Mouse (Mus musculus) heart, postnatal 10 days (tissue): ENCODE measurements at regions not wholly inside any gene's neighbourhood (a gene's known extent, or its start where the extent isn't known, plus 50 kb on each side); places are given as distances from the start of the nearest gene placed in this dataset.

Source experiments
- DNase-seq, 2 experiments: peaks; one replicate each; pipeline ENCODE4 v3.0.0; 2021
- intact Hi-C: fragments of 180-260 bp; cut with DNase I; formaldehyde crosslinking; loops from one replicate; pipeline ENCODE4 v1.15.1; 2025

DNA sequence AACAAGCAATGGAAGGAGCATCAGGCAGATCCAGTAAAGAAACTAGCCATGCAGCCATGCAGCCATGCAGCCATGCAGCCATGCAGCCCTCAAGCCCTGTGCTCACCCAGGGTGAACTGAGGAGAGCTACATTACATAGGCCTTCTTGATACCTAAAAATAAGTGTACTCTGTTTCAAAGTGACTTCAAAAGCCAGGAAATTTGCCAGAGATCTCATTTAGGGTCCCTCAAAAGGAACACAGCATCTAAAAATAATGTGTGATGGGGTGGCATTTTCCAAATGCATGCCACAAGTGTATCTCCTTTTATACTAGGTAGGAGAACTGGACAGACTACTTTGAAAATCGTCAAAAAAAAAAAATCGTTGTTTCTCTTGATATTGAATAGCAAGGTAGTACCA is 510.9 kb upstream of the Gm5415 start:
- intact Hi-C loops: no loop called here
- DNase-seq: peak; percentile 37 to 61

DNA sequence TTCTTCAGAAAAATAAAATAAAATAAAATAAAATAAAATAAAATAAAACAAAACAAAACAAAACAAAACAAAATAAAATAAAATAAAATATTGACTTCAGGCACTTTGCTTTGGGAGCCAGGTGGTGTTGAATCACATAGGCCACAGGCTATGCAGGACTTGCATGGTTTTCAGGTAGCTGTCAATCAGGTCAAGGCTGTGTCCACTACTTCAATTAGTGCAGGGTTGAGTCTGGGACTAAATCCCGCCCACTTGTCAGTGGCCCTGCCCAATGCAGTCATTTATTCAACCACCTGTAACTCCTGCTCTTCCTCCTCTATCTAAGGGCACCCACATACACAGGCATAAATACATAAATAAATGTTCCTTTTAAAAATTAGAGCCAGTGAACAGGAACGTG is 497.3 kb upstream of the Gm5415 start:
- intact Hi-C loops: no loop called here
- no peak for DNase-seq

DNA sequence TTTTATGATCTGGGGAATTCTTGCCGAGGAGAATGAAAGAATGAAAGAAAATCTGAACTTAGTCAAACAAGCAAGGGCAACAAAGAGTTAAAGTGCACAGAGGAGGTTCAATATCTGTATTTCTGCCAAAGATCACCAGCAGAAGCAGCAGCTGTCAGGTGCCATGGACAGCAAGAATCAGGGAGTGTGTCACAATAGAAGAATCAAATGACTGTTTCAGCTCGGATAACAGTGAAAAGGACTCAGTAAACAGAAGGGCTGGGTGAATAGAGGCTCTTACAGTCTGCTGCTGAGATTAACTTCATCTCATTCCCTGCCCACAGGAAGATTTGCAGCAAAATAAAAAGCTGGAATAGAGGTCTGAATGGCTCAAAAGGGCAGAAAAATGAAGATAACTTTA is 495.3 kb upstream of the Gm5415 start:
- intact Hi-C loops: no loop called here

DNA sequence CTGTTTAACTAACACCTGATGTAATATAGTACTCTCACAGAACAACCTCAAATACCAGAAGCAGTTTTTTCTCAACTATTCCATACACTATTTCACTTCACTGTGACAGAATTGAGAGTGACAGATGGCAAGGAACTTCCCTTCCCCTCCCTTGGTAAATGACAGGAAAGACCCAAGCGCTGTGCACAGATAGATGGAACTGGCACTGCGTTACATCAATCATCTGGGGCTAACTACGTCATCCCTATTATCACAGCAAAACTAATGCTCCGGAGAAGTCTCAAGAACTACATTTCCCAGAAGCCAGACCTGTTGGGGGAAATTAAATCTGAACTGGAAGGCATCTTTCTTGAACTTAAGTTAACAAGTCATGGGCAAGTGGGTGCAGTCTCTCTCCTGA is 493.6 kb upstream of the Gm5415 start:
- no peak for DNase-seq
- intact Hi-C loops: no loop called here

More for the DNA sequence above, 495.3 kb upstream of the Gm5415 start:
- DNase-seq: no peak

DNA sequence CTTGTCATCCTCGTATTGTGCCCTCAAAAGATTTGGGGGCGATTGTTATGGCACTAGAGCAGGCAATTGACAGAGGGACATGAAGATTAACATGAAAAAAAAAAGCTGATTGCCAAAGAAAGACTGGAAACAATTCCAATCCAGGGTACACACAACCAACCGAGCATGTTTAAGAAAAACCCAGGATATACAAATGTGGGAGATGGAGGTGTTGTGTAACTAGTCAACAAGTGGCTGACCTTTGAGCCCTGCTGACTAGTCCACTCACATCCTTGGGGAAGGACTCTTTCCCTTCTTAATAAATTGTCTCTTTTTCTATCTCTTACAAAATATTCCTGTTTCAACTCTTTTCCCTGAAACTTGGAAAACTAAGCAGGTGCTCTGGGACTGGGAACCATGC is 484.9 kb upstream of the Gm5415 start:
- intact Hi-C loops: no loop called here
- DNase-seq: no peak

DNA sequence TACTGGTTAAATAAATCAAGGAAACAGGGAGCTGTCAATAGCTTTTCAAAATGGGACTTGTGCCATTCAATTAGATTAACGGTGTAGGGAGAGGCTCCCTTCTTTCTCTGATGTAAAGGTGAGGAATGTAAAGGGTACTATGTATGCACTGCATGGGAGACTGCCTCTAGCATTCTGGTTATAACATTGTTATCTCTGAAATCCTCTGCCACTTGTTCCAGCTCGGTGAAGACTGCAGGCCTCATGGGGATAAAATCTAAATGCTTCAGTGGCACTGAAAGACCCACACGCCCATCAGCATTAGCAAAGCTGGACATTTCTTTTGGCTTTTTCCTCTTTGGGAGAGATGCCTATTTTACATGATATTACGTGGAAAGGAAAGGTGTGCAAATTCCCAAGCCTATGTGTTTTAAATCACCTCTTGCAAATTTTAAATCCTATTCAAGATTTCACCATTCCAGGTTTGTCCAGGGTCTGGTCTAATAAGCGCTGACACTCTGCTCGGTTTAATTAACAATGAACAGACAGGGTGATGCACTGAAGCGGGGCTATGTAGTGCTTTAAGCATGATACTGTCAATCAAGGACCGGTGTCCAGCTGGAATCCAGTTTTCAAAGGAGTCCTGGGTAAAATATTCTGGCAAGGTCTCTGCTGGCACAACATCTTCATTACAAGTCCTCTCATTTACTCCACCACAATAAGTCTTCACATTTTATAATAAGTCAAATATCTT is 479.8 kb upstream of the Gm5415 start:
- intact Hi-C loops: loop anchor here (10.0 kb wide), 1 partner anchor 852 kb away; the partner anchor contains the start of gene Khdrbs2
- no peak for DNase-seq

DNA sequence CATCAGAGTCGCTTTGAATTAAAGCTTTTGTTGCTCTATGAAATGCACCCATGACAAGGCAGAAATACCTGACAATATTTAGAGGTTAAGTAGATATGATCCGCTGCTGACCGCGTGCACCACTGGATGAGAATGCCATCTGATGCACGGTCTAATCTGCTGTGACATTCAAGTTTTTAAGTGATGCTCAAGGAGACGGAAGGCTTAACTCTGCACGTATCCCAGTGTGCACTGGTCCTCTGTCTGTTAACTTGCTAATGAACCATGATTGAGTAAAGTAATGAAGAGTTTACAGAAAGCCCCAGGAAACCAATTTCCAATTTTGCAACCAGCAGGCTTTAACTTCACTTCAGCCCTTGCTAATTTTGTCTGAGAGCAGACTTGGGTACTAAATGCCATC is 478.3 kb upstream of the Gm5415 start:
- intact Hi-C loops: loop anchor here (10.0 kb wide), 1 partner anchor 851 kb away; the partner anchor contains the start of gene Khdrbs2
- DNase-seq: no peak

DNA sequence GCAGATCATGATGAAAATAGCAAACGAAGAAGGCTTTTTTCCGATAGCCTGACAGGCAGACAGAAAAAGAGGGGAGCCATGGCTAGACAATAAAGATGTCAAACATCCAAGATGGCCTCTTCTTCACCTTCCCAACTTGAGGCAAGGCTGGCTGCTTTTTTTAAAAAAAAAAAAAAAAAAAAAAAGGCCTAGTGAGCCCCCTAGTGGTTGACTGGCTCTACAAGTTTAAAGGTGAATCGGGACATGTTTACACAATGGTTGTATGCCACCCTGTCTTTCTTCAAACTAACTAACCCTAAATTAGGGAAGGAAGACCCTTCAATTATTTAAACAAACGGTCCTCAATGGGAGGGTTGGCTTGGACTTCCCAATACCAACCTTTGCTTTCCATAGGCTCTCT is 475.8 kb upstream of the Gm5415 start:
- DNase-seq: no peak
- intact Hi-C loops: loop anchor here (10.0 kb wide), 1 partner anchor 848 kb away; the partner anchor contains the start of gene Khdrbs2

DNA sequence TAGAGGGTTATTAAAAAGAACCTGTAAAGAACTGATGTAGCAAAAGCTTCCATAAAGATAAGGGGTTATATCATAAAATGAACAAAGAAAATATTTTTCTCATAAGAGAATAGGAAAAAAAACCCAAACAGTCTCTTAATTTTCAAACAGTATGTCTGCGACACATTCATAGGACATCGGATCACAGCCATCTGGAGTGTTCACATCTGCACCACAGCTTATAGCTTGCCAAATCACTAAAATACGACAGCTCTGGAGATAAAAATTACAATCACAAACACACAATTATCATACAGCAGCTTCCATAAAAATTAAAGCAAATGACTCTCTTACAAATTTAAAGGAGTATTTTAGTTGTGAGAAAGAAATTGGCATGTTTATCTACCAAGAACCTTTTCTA is 456.9 kb upstream of the Gm5415 start:
- intact Hi-C loops: no loop called here
- no peak for DNase-seq

DNA sequence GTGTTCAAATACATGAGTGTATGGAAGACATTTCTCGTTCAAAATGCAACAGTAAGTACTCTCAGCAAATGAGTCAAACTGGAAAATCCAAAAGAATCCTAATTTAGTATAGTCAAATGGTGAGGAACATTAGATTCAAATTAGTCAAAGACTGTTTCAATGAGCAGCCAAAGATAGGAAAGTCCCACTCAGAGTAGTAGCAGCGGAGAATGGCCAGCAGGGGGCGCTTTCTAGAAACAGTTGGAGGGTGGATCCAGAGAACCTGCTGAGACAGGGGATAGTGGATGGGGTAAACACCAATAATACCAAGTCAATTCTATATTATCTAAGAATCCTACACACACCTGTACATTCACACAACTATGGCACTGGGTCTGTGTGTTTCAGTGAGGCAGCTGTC is 417.9 kb upstream of the Gm5415 start:
- no peak for DNase-seq

DNA sequence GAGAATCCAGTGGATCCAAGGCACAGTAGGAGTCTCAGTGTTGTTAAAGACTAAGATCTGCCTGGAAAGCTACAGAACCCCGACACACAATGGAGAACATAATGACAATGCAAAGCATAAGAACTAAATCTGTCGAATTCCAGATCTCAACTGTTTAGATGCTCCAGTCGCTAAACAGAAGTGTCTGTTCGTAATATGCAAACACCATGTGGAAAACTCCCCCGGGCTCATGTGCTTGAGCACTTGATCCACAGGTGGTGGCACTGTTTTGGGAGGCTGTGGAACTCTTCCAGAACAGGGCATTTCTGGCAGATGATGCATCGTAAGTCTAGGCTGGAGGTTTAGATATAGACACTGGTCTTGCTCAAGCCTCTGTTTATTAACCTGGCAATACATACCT is 412.2 kb upstream of the Gm5415 start:
- no peak for DNase-seq

More for the DNA sequence above, 417.9 kb upstream of the Gm5415 start:
- intact Hi-C loops: no loop called here

DNA sequence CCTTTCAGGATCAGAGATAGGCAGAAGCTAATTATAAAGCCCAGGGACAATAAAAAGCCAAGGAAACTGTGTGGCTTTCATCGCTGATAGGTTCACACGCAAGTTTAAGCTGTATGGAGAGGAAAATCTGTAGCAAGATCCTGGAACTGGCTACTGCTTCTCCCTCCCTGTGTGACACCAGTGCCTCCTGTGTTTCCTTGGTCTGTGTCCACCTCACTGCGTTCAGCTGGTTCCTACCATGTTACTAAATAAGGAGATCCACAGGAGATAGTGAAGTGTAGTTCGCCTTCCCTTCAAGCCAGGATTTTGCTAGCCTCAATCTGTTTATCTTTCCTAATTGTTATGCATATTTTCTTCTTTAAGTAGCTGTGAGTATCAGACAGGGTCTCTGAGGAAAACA is 399.2 kb upstream of the Gm5415 start:
- no peak for DNase-seq
- intact Hi-C loops: no loop called here

More for the DNA sequence above, 412.2 kb upstream of the Gm5415 start:
- intact Hi-C loops: no loop called here

DNA sequence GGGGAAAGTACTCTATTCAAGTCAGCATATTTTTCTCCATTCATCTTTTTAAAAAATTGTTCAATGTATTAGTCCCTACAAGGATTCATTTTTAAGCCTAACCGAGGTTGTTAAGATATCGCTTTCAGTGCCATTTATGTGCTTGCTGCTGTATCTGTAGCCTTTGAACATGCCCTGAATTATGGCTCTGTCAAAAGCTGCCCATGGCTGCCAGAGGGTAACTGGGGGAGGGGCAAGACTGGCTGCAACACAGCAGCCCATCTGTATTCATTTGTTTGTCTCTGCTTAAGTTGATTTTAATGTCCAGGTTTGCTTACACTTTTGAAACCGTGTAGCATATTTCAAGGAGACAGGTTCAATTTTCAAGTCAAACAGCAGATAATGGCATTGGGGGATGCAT is 383.3 kb upstream of the Gm5415 start:
- DNase-seq: no peak
- intact Hi-C loops: no loop called here

DNA sequence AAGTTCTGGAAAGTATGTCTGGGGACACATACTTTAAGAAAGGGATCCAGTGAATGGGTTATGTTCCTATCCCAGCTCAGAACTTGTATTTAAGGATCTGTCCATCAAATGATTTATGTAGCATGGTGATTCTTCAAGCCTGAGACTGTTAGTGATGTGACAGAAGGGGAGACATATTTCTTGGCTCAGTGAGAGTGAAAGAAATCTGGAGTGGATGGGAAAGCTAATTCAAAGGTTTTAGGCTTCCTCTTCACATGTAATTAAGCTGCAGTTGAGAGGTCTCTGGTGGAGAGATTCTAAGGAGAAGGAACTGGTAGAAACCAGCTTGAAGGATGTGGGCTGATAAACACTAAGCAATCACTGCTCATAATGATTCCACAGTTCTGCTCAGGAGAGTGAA is 355.3 kb upstream of the Gm5415 start:
- DNase-seq: no peak
- intact Hi-C loops: no loop called here

DNA sequence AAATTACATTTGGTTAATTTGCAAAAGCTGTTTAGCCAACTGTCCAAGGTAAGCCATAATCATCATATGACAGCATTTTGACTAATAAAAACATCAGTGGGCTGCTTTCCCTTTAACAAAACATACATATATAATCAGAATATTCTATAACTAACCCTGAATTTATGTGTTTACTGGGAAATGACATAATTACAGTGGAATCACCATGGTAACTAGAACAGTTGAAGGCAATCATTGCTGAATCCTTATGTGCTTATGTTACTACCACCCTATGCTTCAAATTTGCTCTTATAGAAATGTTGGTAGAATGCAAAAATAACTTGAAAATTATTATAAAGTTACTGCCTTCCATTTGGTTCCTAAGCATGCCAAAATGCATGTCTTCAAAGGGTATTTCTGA is 340.6 kb upstream of the Gm5415 start:
- intact Hi-C loops: no loop called here

DNA sequence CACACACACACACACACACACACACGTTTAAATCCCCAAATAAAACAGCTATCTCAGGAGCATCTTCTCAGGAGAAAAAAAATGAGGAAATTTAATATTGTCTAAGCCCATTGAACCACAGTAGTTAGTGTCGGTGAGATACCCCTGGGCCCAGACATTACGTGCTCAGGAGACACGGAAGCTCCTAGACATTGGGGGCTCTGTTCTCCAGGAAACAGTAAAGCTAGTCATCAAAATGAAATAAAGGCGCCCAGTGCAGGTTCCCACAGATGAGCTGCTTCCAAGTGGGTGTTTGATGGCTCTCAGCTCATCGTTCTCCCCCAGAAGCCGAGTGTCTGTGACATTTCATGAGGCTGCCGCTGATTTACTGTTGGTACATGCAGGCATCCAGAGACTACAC is 325.8 kb upstream of the Gm5415 start:
- DNase-seq: no peak
- intact Hi-C loops: no loop called here

More for the DNA sequence above, 340.6 kb upstream of the Gm5415 start:
- DNase-seq: no peak

DNA sequence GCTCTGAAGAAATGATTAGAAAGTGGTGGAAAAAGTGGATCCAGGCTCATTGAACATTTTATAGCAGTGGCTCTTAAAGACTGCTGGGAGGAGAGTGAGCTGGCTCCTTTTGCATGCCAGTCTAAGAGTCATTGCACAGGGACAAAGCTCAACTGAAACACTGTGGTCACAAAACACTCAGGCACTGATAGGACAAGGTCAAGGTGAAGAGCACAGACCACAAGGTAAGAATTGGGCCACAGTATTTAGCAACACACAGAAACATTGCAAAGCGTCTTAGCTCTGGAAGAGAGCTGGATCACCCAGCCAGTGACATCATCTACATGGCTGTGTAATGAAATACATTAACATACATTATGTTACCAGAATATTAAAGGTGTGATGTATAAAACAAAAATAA is 319.0 kb upstream of the Gm5415 start:
- no peak for DNase-seq

DNA sequence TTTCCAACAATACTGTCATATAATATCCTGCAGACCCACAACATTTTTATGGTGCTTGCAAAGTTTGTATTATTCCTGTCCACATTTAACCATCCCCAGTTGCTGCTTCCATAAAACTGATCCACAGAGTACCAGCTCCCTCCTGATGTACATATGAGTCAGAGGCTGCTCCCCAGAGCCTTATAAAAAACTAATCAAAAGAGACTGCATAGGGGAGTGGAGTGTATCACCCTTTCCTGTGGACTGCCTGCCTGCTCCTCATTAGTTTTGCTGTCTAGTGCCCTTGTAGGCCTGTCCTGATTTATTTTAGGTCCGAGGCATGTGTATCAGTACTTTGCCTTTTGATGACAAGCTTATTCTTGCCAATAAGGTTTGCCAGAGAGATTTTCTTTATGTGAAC is 310.9 kb upstream of the Gm5415 start:
- no peak for DNase-seq
- intact Hi-C loops: no loop called here

More for the DNA sequence above, 319.0 kb upstream of the Gm5415 start:
- intact Hi-C loops: no loop called here
